Mouse (Mus musculus) olfactory bulb, adult 2 months (tissue): ENCODE results near the gene Mturn.

Experiments used
- CTCF ChIP-seq: fragments of 200-500 bp; IDR thresholded peaks from 2 replicates; pipeline ENCODE4 v1.5.1; 2012; ENCODE audit warnings: low read depth, mild to moderate bottlenecking, low read length, moderate library complexity; ENCODE audit not compliant: insufficient read depth
- POLR2A ChIP-seq: fragments of 200-500 bp; IDR thresholded peaks from 2 replicates; pipeline ENCODE4 v1.6.1; 2012; ENCODE audit warnings: mild to moderate bottlenecking, low read depth, low read length, moderate library complexity; ENCODE audit not compliant: insufficient read depth

GRCm38 (mm10) chr6:54684085-54684484 lies 2.7 kb downstream of the Mturn start:
- no peak for TF ChIP-seq CTCF
- TF ChIP-seq POLR2A: no peak
